Mouse (Mus musculus) mesoderm, embryonic 11.5 days (tissue): Measurements from ENCODE around the gene Man1a2.

Experiments
- DNase-seq: peaks from one replicate; pipeline ENCODE4 v3.0.0-alpha.2; 2012; ENCODE audit warnings: low read depth, low spot score

Man1a2 gene

GRCm38 (mm10) chr3:100685763-100686370 lies 564 bp upstream of the Man1a2 start:
- DNase-seq, result peak; percentile 67

GRCm38 (mm10) chr3:100684234-100684975 lies 898 bp downstream of the Man1a2 start:
- no peak for DNase-seq

- no peak for DNase-seq
These were observed 2.5 kb downstream of the Man1a2 start for GRCm38 (mm10) chr3:100682841-100683240.

- no peak for DNase-seq
These were observed 3.0 kb downstream of the Man1a2 start for GRCm38 (mm10) chr3:100682281-100682680.

GRCm38 (mm10) chr3:100681448-100682092 lies 3.7 kb downstream of the Man1a2 start:
- peak; percentile 74 for DNase-seq

- no peak for DNase-seq
These were observed 5.1 kb downstream of the Man1a2 start for GRCm38 (mm10) chr3:100680226-100680625.

GRCm38 (mm10) chr3:100678951-100679570 lies 6.2 kb downstream of the Man1a2 start:
- no peak for DNase-seq

- no peak for DNase-seq
These were observed 10.2 kb downstream of the Man1a2 start for GRCm38 (mm10) chr3:100675146-100675545.

GRCm38 (mm10) chr3:100670412-100670811 lies 14.9 kb downstream of the Man1a2 start:
- DNase-seq, result no peak

GRCm38 (mm10) chr3:100653291-100653690 lies 32.0 kb downstream of the Man1a2 start:
- DNase-seq, result no peak

GRCm38 (mm10) chr3:100641581-100641980 lies 43.7 kb downstream of the Man1a2 start:
- no peak for DNase-seq

GRCm38 (mm10) chr3:100636255-100636654 lies 49.0 kb downstream of the Man1a2 start:
- DNase-seq, result no peak

GRCm38 (mm10) chr3:100634821-100635220 lies 50.5 kb downstream of the Man1a2 start:
- DNase-seq, result no peak

- DNase-seq, result no peak
These were observed 66.8 kb downstream of the Man1a2 start for GRCm38 (mm10) chr3:100618511-100618910.

- no peak for DNase-seq
These were observed 74.4 kb downstream of the Man1a2 start for GRCm38 (mm10) chr3:100610916-100611315.

GRCm38 (mm10) chr3:100604539-100604938 lies 80.8 kb downstream of the Man1a2 start:
- DNase-seq, result no peak

- no peak for DNase-seq
These were observed 86.0 kb downstream of the Man1a2 start for GRCm38 (mm10) chr3:100599265-100599820.

GRCm38 (mm10) chr3:100591053-100591452 lies 94.2 kb downstream of the Man1a2 start:
- DNase-seq, result no peak

GRCm38 (mm10) chr3:100582721-100583355 lies 102.5 kb downstream of the Man1a2 start:
- no peak for DNase-seq

- DNase-seq, result no peak
These were observed 112.6 kb downstream of the Man1a2 start for GRCm38 (mm10) chr3:100572571-100573183.
